Mouse (Mus musculus): Measurements from ENCODE around the gene Hsd17b14. TPM values are rescaled to one million over a fixed set of nuclear protein-coding genes. Genes with fewer than 3 reads are reported as not detected.

Gene Hsd17b14
- total RNA-seq, 2 experiments from 2014 or later, result 0.28 TPM; not detected in 1

DNA sequence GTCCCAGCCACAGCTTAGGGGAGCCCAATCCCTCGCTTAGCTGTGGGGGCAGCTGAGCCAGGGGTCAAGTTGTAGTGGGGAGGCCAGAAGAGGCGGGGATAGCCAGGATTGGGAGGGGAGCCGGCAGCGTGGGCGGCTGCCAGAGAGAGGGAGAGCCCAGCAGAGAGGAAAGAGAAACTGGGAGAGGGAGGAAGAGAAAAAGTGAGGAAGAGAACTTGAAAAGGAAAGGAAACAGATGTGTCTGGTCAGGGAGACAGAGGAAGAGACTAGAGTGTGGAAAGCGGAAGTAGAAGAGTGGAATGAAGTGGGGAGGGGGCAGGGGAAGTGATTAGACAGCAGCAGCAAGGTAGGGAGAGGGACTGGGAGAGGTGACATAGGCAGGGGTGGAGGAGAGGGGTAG is 25.2 kb upstream of the Hsd17b14 start:
- DNase-seq, result no peak

DNA sequence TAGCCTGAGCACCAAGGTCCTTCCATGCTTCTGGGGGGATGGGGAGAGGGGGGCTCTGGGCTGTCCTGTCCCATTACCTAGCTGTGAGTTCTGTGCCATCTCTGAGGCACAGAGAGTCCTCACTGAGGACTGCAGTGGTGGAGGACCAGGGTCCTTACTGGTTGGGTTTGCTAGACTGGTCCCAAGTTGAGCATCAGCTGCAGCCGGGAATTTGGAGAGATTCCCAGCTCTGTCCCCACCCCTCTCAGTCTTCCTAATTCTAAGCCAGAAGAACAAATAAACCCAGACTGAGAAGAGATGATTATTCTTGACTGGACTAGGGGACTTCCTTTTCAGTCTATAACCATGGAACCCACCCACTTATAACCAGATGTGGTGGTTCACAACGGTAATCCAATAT is 24.1 kb upstream of the Hsd17b14 start:
- no peak for DNase-seq

DNA sequence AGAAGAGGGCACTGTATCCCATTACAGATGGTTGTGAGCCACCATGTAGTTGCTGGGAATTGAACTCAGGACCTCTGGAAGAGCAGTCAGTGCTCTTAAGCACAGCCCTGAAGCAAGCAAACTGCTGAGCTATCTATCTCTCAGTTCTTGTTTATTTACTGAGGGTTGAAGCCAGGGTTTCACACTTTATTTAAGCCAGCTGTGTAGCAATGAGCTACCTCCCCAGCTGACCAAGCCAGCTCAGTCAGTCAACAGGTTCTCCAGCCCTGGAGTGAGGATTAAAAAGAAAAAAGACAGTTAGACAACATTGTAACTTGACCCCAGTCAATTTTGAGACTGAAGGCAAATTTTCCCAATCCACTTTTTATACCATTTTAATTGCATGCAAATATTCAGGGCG is 19.0 kb upstream of the Hsd17b14 start:
- DNase-seq, result no peak

DNA sequence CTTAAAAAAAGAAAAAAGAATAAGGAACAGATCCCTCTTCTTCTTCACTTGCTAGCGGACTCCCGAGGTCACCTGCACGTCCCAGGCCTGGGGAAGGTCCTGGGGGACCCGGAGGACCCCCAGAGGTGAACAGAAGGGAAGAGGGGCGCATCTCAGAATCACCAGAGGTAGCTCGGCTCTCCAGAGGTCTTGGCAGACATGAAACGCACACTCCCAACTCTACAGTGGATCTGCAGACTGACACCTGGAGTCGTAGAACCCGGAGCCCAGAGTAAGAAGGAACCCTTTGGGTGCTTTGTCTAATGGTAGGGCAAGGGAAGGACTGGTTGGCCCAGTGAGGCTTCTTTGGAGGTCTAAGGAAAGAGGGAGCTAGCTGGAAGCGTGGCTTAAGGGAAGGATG is 17.1 kb upstream of the Hsd17b14 start:
- no peak for DNase-seq

DNA sequence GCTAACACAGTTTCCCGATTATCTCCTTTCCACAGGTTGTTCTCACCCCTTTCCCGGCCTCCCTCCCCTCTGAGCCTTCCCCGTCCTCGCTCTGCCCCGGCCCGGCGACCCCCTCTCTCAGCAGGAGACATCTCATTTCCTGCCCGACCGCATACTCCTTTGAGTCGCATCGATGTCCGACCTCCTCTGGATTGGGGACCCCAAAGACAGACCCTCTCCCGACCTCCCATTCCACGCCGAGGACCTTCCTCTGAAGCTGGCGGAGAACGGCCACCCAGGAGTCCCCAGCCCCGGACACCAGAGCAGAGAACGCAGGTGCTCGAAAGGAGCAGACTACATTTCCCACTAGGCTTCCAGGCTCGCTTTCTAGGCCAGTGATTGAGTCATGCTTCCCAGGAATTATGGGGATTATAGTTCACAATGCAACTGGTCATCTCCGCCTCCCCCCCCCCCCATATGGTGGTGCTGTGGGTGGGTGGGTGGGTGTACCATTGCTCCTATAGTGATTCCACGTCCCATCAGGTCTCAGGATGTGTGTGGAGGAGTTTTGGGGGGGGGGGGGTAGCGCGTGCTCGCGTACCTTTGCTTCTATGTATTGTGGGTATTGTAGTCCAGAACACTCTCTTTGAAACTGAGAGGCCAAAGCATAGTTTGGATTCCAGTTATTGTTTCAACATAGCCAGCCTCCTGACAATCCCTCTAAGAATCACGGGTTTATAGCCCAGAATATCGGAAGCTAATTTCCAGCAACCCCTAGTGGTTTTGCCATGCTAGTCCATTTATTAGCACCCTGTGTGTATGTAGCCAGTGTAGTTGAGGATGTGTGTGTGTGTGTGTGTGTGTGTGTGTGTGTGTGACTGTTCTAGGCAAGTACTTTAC is 16.3 kb upstream of the Hsd17b14 start:
- peak; percentile 47 for DNase-seq

DNA sequence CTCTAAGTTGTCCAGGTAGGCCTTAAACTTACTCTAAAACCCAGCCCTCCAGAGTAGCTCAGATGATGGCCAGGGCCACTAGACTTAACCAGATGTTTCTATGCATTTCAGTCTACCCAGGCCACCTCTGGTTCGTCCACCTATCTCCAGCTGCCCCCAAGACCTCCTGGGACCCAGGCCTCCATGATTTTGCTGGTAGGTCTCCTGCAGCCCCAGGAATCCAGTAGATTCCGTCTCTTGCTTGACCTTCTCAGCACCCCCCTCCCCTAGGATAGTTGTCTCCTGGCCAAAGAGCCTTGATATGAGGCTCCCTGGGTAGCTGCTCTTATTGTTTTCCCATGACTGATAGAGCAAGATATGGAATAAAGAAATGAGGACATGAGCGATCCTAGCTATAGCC is 15.6 kb upstream of the Hsd17b14 start:
- DNase-seq, result no peak

DNA sequence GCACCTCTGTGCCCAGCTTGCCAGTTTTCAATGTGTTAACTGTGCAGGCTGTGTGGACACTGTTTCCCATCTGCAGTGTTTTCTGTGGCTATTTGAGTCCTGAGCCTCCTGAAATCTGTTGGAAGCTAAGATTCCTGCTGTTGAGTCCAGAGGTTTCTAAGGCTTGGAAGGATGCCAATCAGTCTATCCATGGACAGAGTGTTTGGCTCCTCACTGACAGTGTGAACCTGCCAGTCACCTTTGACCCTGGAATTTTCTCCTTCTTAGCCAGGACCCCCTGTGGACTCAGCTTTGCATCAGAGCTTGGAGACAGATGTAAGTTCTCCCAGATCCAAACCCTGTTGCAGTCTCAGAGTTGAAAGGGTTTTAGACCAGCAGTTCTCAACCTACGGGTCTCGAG is 14.5 kb upstream of the Hsd17b14 start:
- no peak for DNase-seq

DNA sequence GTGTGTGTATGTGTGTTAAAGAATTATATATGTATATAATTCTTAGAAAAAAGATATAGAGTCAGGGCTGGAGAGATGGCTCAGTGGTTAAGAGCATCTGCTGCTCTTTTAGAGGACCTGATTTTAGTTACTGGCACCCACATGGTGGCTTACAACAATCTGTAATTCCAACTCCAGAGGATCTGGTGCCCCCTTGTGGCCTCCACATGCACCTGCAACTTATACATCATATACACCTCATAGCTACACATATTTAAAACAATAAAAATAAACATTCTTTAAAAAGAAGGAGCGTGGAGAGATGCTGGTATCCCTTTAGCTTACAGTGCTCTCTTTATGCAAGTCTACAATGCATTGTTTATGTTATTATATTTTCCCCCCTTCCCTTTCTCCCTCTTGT is 10.2 kb upstream of the Hsd17b14 start:
- DNase-seq, result no peak

DNA sequence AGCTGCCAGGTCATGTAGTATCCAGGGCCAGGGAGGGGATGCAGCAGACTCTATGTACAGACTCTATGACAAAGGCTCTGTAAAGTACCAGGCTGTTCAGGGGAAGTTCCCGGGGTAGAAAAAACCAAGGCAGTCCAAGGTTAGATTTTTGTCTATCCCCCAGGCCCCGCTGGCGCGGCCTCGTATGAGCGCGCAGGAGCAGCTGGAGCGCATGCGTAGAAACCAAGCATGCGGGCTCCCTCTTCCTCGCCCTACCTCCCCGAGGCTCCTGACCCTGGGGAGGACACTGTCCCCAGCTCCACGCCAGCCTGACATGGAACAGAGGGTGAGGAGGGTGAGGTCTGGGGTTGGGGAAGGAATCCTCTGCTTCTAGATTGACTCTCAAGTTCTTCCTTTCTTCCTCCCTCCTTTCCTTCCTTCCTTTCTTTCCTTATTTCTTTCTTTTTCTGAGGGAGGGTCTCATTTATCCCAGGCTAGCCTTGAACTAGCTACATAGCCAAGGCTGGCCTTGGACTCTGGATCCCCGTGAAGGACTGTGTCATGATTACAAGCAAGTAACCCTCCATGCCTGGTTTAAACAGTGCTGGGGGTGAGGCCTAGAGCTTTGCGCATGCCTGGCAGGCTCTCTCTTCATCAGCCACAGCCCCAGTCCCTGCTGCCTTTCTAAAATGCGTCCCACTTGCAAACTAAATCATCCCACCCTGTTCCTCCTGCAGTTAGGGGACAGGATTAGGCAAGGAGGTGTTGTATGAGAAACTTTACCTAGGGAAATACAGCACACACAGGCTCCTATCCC is 4.9 kb upstream of the Hsd17b14 start:
- DNase-seq, result no peak

DNA sequence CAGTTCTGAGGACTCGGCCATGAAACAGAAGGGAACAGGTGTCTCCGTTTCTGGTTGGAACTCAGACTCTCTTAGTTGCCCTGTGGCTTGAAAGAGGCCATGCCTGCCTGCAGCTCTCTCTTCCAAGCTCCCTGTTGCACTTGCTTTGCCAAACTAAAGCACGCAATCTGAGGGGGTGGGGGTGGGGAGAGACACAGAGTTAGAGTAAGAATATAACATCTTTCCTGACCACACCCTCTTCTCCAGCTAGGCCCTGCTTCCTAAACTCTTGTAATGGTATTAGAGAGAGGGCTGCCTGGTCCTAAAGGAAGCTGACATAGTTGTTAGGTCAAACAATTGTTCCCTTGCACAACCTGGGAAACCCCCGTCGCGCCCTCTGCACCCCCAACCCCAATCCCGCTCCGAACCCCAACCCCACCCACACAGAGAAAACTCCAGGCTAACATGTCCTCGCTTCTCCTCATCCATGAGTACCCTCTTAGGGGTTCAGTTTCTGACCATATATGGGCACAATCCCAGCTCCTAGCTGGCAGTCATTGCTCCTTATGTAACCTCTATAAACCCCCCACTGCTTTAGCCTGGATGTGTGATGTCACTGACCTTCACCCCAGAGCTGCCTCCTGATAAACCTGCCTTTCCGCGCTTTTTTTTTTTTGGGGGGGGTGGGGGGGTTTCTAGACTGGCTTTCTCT is 3.7 kb upstream of the Hsd17b14 start:
- DNase-seq, result no peak

DNA sequence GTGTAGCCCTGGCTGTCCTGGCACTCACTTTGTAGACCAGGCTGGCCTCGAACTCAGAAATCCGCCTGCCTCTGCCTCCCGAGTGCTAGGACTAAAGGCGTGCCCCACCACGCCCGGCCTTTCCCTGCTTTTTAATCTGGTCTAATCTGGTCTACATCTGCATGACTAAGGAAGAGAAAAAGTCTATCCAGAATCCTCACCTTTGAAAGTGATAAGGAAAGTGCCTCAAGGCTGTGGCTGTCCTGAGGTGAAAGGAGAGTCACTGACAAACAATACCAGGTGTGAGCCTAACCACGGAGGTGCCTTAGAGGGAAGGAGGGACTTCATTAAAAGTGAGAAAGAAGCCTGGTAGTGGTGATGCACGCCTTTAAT is 3.2 kb upstream of the Hsd17b14 start:
- no peak for DNase-seq

DNA sequence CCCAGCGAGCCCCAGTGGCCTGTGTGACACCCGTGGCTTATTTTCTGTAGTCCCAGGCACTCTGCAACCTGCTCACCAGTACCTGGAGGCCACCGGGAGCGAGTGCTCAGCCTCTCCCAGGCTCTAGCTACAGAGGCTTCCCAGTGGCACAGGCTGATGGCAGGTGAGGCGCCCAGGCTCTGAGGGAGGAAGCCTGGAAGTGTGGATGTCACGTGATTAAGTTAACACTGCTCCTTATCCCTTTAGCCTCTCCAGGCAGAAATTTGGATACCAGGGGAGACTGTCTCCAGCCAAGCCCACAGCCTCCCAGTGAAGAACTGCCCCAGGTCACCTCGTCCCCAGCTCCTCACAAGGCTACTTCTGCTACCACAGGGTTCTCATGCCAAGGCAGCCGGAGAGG is 1.2 kb upstream of the Hsd17b14 start:
- no peak for DNase-seq

DNA sequence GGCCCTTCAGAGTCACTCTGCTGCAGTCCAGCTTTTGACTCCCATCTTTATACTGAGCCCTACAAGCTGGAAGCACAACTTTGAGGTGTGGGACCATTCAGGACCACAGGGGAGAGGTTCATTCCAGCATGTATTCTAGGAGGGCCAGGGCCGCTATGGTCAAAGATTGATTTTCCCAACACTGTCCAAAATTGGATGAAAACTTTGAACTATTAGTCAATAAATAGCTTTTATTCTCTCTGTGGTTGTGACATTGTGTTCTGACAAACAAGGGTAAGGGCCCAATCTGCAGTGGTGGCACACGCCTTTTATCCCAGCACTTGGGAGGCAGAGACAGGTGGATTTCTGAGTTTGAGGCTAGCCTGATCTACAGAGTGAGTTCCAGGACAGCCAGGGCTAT is 703 bp upstream of the Hsd17b14 start:
- DNase-seq, result no peak

DNA sequence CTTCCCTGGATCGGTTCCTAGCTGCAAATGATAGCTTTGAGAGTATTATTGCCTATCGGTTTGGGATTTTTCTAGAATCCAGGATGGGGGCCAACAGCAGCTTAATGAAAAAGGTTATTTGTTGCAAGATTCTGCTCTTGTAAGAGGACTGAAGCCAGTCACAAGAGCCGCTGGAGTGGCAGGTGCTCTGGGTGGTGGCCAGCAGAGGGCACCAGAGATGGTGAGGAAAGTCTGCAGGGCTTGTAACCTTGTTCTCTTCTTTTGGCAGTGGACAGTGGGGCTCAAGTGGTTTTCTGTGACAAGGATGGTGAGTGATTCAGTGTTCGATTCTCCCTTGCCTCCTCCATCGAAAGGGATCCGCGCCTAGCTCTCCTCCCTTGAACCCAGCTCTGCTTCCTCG is 1.1 kb downstream of the Hsd17b14 start:
- DNase-seq, result peak; percentile 68 to 71

DNA sequence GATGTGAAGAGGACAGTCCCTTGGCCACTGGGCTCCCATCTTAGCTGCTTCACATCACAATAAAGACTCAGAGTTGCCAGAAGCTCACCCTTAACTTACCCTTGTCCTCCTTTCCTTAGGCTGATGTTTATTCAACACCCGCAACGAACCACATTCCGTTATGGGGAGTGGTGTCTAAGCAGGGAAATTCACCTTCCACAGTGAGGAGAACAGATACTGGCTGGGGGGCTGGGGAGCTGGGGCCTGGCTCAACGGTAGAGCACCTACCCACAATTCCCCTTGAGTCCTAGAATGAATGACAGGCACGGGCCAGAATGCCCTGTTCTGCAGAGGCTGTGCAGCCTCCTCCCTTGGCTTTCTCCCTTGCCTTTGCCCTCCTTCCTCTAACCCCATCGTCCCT is 4.2 kb downstream of the Hsd17b14 start:
- DNase-seq, result no peak

DNA sequence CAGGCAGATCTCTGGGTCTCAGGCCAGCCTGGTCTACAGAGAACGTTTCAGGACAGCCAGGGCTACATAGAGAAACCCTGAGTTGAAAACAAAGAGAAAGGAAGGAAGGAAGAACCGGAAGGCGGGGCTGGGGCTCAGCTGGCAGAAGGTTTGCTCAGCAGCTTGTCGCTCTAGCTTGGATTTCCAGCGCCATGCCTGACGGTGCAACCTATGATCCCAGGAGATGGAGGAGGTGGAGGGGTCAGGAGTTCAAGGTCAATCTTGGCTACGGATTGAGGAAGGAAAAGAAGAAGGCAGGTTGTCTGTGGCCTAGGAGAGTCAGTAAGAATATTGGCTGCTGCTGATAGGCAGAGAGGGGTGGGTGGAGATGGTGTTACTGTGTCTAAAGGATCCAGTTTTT is 5.5 kb downstream of the Hsd17b14 start:
- DNase-seq, result no peak

DNA sequence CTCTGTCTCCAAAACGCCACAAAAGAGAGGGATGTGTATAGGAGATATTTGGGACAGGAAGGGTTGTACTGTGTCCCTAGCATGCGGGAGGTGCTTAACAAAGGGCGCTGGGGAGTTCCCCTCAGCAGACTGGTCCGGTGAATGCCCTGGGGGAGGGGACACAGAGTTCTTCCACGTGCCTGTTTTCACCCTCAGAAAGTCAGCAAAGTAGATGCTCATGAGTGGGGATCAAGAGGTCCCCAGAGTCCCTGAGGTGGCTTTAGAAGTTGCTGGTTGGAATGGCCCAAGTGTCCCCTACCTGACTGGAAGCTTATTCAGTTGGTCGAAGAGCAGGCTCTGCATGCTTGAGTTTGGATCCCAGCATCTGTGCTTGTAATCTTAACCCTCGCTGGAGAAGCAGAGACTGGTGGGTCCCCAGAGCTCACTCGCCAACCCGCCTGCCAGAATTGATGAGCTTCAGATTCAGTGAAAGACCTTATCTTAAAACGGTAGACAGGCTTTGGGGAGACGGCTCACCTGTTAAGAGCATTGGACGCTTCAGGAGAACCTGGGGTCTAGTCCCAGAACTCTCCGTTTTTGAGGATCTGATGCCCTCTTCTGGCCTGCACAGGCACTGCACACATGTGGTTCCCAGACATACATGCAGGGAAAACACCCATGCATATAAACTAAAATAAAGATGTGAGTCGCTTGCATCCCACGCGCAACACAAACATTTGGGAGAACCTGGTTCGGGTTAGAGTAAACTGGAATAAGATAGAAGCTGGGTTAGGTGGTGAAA is 6.3 kb downstream of the Hsd17b14 start:
- peak; percentile 75 to 79 for DNase-seq

DNA sequence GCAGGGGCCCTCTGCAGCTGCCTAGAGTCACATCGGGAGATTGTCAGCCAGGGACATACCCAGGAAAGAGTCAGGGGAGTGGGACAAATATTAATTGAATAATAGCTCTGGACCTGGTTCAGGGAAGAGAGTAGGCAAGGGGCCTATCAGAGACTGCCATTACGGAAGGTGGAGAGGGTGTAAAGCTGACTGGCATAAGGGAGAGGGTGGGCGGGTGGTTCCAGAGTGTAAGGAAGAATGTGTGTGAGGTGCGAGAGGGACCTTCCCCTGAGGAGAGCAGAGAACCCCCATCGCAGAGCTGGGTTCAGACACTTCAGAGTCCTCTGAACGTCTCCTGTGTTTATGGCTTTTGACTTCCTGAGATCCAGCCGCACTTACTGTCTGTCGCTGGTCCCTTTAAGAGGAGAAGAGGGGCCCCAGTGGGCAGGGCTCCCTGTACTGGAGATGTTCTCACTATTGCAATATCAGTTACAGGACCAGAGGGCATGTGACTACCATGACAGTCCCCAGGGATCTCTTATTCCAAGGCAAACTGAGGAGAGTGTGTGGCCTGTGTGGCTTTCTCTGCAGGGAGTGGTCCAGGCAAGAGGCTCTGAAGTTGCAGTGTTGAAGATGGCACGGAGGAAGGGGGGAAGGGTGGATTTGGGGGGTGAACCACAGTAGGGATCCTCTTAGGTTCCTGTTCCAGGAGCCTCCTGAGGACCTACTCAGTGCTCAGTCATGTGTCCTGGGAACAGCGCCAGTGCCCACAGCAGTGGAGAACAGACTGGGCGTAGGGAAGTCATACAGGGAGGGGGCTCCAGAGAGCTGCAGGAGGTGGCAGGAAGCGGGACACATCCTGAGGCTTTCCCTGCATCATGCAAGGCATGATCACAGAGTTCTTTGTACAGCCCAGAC is 7.2 kb downstream of the Hsd17b14 start:
- no peak for DNase-seq

DNA sequence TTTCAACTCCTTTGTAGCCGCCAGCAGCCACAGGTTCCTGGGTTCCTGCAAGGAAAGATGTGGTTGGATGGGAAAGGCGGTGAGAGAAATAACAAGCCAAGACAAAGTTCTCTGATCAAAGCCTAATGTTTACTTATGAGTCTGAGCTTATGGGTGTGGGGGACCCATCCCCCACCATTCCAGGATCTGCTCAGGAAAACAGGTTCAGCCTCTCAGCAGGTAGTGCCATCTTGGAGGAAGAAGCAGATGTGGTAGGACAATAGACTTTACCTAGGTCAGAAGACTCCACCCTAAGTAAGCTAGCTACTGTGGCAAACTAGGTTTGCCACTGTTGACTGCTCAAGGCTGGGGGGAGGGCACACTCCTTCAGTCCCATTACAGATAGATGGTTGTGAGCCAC is 10.1 kb downstream of the Hsd17b14 start:
- DNase-seq, result no peak

DNA sequence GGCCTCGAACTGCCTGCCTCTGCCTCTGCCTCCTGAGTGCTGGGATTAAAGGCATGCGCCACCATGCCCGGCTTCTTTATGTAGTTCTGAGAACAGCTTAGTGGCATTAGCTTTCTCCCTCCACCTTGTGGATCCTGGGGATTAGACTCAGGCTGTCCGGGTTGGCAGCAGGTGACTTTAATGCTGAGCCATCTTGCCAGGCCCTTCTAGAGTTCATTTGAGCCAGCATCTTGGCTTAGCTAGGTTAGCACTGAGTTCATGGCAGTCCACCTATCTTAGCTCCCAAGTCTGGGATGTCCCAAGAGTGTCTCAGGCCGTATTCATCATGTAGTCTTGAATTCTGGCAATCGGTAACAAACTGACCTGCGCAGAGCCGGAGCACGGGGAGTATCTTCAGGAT is 10.8 kb downstream of the Hsd17b14 start:
- DNase-seq, result no peak

DNA sequence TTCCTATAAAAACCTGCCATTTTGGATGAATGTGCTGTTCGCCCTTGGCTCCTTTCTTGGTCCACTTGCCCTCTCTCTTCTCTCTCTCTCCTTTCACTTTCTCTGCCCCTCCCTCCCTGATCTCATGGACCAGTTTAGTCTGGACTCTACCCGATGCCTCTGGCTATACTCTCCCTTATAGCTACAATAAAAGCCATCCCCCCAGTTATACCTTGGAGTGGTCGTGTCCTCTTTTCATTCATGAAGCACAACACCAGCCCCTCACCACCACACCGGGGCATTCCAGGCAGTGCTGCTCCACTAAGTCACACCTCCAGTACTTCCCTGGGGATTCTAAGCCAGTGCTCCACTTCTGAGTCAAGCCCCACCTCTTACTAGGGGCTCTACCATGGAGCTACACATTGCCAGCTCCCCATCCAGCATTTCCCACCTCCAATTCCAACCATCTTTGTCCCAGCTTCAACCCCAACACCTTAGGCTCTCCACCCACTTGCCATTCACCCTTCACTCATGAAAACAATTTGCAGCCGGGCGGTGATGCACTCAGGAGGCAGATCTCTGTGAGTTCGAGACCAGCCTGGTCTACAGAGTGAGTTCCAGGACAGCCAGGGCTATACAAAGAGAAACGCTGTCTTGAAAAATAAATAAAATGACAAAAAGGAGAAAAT is 12.6 kb downstream of the Hsd17b14 start:
- DNase-seq, result no peak

All from layer of hippocampus, postnatal 36 days (tissue).